Mouse (Mus musculus) c-Kit-positive CD71-negative TER-119-negative erythroid progenitor cells, embryonic 14.5 days (primary cell): ENCODE data around the gene Crygf.
"Not testable (repeated sequence)": the region's sequence is repeated elsewhere in the genome, so short reads cannot be mapped to it uniquely, and the experiment has no call there.

Experiments used
- DNase-seq: peaks from one replicate; pipeline ENCODE4 v3.0.0-alpha.2; 2013; ENCODE audit warnings: low read depth

The Crygf gene

DNA sequence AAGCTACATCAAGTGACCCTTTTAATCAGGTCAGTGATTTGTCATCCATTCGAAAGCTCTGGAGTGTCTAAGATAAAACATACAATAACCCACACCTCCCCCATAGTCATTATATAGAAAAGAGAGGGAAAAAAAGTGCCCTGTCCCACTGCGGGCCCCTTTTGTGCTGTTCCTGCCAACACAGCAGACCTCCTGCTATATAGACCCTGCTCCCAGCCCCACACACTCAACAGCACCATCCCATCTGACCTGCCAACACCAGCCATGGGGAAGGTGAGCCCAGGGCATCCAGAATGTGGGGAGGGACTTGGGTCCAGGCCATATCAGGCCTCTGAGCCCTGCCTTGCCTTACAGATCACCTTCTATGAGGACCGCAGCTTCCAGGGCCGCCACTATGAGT is at the start of gene Crygf:
Crygf (plus strand) TSS at position 227 of the 400 bp plus-strand sequence.
- DNase-seq: no peak

GRCm38 (mm10) chr1:65925361-65926210 is 734 bp upstream of the Crygf start:
- DNase-seq: no peak

- not testable (repeated sequence) for DNase-seq
Observed at GRCm38 (mm10) chr1:65926696-65927095, 376 bp downstream of the Crygf start.

GRCm38 (mm10) chr1:65930055-65930454 is 3.7 kb downstream of the Crygf start:
- DNase-seq: no peak

GRCm38 (mm10) chr1:65932091-65932812 is 5.9 kb downstream of the Crygf start:
- DNase-seq: no peak
